Mouse (Mus musculus) embryonic facial prominence, embryonic 12.5 days (tissue): ENCODE data around the gene Fam102b. TPM values are rescaled to one million over a fixed set of nuclear protein-coding genes. Genes with fewer than 3 reads are reported as not detected.

Experiments
- ATAC-seq: fragments of 200-750 bp; cut with Nextera tagmentation; 2 replicates; pipeline ENCODE4 v1.8.0; 2017; ENCODE audit not compliant: insufficient number of reproducible peaks, insufficient read depth, low FRiP score, low TSS enrichment
- H3K27ac ChIP-seq: fragments of 300-500 bp; sonication (generic); 2 replicates; pipeline ENCODE4 v1.5.1; 2016; ENCODE audit warnings: mild to moderate bottlenecking
- H3K27me3 ChIP-seq: fragments of 300-500 bp; sonication (generic); 2 replicates; pipeline ENCODE4 v1.6.1; 2016; ENCODE audit warnings: mild to moderate bottlenecking, moderate library complexity
- H3K36me3 ChIP-seq: fragments of 300-500 bp; sonication (generic); 2 replicates; pipeline ENCODE4 v1.6.1; 2016; ENCODE audit warnings: mild to moderate bottlenecking
- H3K4me1 ChIP-seq: fragments of 300-500 bp; sonication (generic); 2 replicates; pipeline ENCODE4 v1.6.1; 2016
- H3K4me2 ChIP-seq: fragments of 300-500 bp; sonication (generic); replicated peaks from 2 replicates; pipeline ENCODE4 v1.6.1; 2016; ENCODE audit warnings: mild to moderate bottlenecking, moderate library complexity
- H3K4me3 ChIP-seq: fragments of 300-500 bp; sonication (generic); 2 replicates; pipeline ENCODE4 v1.5.1; 2016; ENCODE audit warnings: mild to moderate bottlenecking
- H3K9ac ChIP-seq: fragments of 300-500 bp; sonication (generic); 2 replicates; pipeline ENCODE4 v1.6.1; 2016; ENCODE audit warnings: mild to moderate bottlenecking, moderate library complexity
- H3K9me3 ChIP-seq: fragments of 300-500 bp; sonication (generic); 2 replicates; pipeline ENCODE4 v1.6.1; 2016; ENCODE audit warnings: mild to moderate bottlenecking, moderate library complexity
- WGBS: fragments of 180-500 bp; shearing (Covaris S2); methylation state at CpG from one replicate; pipeline ENCODE4 v1.1.7; 2016; 5-methylcytosine and 5-hydroxymethylcytosine counted together
- polyA plus RNA-seq: library from polyadenylated mRNA; unstranded; fragments of >200 nt; fragmentation: Nextera tagmentation; extraction: Ambion mirVana; gene quantifications from 2 replicates; pipeline ENCODE4 v1.2.1, GENCODE M21; 2016

Fam102b gene
- polyA plus RNA-seq, 1 experiment from 2014 or later: 11.6 TPM

GRCm38 (mm10) chr3:109008180-109008579 is 19.2 kb downstream of the Fam102b start:
- no peaks in the 10 kb centered on the region for H3K36me3 ChIP-seq
- H3K4me2 ChIP-seq: no peak overlapping the region
- no peaks in the 10 kb centered on the region for H3K27me3 ChIP-seq
- no peaks in the 10 kb centered on the region for H3K9me3 ChIP-seq
- no peak overlapping the region for H3K4me3 ChIP-seq
- no peak for ATAC-seq
- no peak overlapping the region for H3K9ac ChIP-seq
- H3K4me1 ChIP-seq: no peaks in the 10 kb centered on the region
- WGBS: 86% methylated on average over 5 of the region's 5 CpGs
- H3K27ac ChIP-seq: no peak overlapping the region

GRCm38 (mm10) chr3:109005777-109006176 is 21.6 kb downstream of the Fam102b start:
- no peak overlapping the region for H3K4me2 ChIP-seq
- 84% methylated on average over 5 of the region's 5 CpGs for WGBS
- H3K36me3 ChIP-seq: peaks cover 4% of the 10 kb centered on the region; the same call in 1 of the 2 replicates
- H3K4me3 ChIP-seq: no peak overlapping the region
- ATAC-seq: no peak
- no peaks in the 10 kb centered on the region for H3K27me3 ChIP-seq
- H3K27ac ChIP-seq: no peak overlapping the region
- no peaks in the 10 kb centered on the region for H3K9me3 ChIP-seq
- H3K4me1 ChIP-seq: no peaks in the 10 kb centered on the region
- H3K9ac ChIP-seq: no peak overlapping the region

- Histone ChIP-seq H3K27me3 (no peaks in the 10 kb centered on the region), H3K4me3 (no peak overlapping the region), H3K4me2 (no peak overlapping the region), H3K9me3 (no peaks in the 10 kb centered on the region), H3K36me3 (peaks cover 9% of the 10 kb centered on the region; the same call in 1 of the 2 replicates), H3K9ac (no peak overlapping the region), H3K4me1 (no peaks in the 10 kb centered on the region), H3K27ac (no peak overlapping the region)
- ATAC-seq: no peak
- WGBS: 86% methylated on average over 1 of the region's 1 CpGs
Observed at GRCm38 (mm10) chr3:108999173-108999572, 28.2 kb downstream of the Fam102b start.

- H3K9me3 ChIP-seq: no peaks in the 10 kb centered on the region
- H3K27ac ChIP-seq: no peak overlapping the region
- no peak overlapping the region for H3K4me2 ChIP-seq
- no peak overlapping the region for H3K4me3 ChIP-seq
- ATAC-seq: no peak
- H3K9ac ChIP-seq: no peak overlapping the region
- no peaks in the 10 kb centered on the region for H3K27me3 ChIP-seq
- 63% methylated on average over 4 of the region's 4 CpGs for WGBS
- H3K36me3 ChIP-seq: peaks cover 9% of the 10 kb centered on the region; the same call in 1 of the 2 replicates
- H3K4me1 ChIP-seq: no peaks in the 10 kb centered on the region
Observed at GRCm38 (mm10) chr3:108997762-108998161, 29.6 kb downstream of the Fam102b start.

- H3K36me3 ChIP-seq: peaks cover 9% of the 10 kb centered on the region; the same call in 1 of the 2 replicates
- ATAC-seq: no peak
- WGBS: 76% methylated on average over 11 of the region's 11 CpGs
- no peaks in the 10 kb centered on the region for H3K27me3 ChIP-seq
- no peak overlapping the region for H3K9ac ChIP-seq
- H3K4me2 ChIP-seq: no peak overlapping the region
- no peak overlapping the region for H3K27ac ChIP-seq
- no peaks in the 10 kb centered on the region for H3K4me1 ChIP-seq
- no peaks in the 10 kb centered on the region for H3K9me3 ChIP-seq
- no peak overlapping the region for H3K4me3 ChIP-seq
Observed at GRCm38 (mm10) chr3:108997284-108997683, 30.1 kb downstream of the Fam102b start.

- Histone ChIP-seq H3K27me3 (no peaks in the 10 kb centered on the region), H3K4me3 (no peak overlapping the region), H3K27ac (no peak overlapping the region), H3K36me3 (peaks cover 15% of the 10 kb centered on the region), H3K4me1 (no peaks in the 10 kb centered on the region), H3K9ac (no peak overlapping the region), H3K4me2 (no peak overlapping the region), H3K9me3 (no peaks in the 10 kb centered on the region)
- no peak for ATAC-seq
- WGBS: 81% methylated on average over 2 of the region's 2 CpGs
Observed at GRCm38 (mm10) chr3:108995379-108995778, 32.0 kb downstream of the Fam102b start.

- 89% methylated on average over 2 of the region's 2 CpGs for WGBS
- Histone ChIP-seq H3K9ac (no peak overlapping the region), H3K9me3 (no peaks in the 10 kb centered on the region), H3K27ac (no peak overlapping the region), H3K27me3 (no peaks in the 10 kb centered on the region), H3K4me3 (no peak overlapping the region), H3K4me2 (no peak overlapping the region), H3K4me1 (no peaks in the 10 kb centered on the region), H3K36me3 (peaks cover 15% of the 10 kb centered on the region)
- ATAC-seq: no peak
Observed at GRCm38 (mm10) chr3:108994477-108994876, 32.9 kb downstream of the Fam102b start.

GRCm38 (mm10) chr3:108989971-108990548 is 37.3 kb downstream of the Fam102b start:
- no peak overlapping the region for H3K4me2 ChIP-seq
- H3K9ac ChIP-seq: no peak overlapping the region
- ATAC-seq: no peak
- peaks cover 28% of the 10 kb centered on the region for H3K36me3 ChIP-seq
- no peak overlapping the region for H3K27ac ChIP-seq
- H3K27me3 ChIP-seq: no peaks in the 10 kb centered on the region
- no peak overlapping the region for H3K4me3 ChIP-seq
- WGBS: 84% methylated on average over 9 of the region's 9 CpGs
- H3K9me3 ChIP-seq: no peaks in the 10 kb centered on the region
- no peaks in the 10 kb centered on the region for H3K4me1 ChIP-seq

GRCm38 (mm10) chr3:108987009-108987659 is 40.3 kb downstream of the Fam102b start:
- WGBS: 78% methylated on average over 12 of the region's 12 CpGs
- Histone ChIP-seq H3K27me3 (no peaks in the 10 kb centered on the region), H3K4me1 (no peaks in the 10 kb centered on the region), H3K4me3 (no peak overlapping the region), H3K36me3 (peaks cover 32% of the 10 kb centered on the region), H3K4me2 (no peak overlapping the region), H3K9ac (no peak overlapping the region), H3K27ac (no peak overlapping the region), H3K9me3 (no peaks in the 10 kb centered on the region)
- no peak for ATAC-seq

GRCm38 (mm10) chr3:108986534-108986933 is 40.9 kb downstream of the Fam102b start:
- peaks cover 28% of the 10 kb centered on the region for H3K36me3 ChIP-seq
- H3K27me3 ChIP-seq: no peaks in the 10 kb centered on the region
- no peak overlapping the region for H3K9ac ChIP-seq
- no peaks in the 10 kb centered on the region for H3K4me1 ChIP-seq
- no peak overlapping the region for H3K4me2 ChIP-seq
- no peak for ATAC-seq
- 94% methylated on average over 1 of the region's 1 CpGs for WGBS
- no peak overlapping the region for H3K27ac ChIP-seq
- no peaks in the 10 kb centered on the region for H3K9me3 ChIP-seq
- no peak overlapping the region for H3K4me3 ChIP-seq

- Histone ChIP-seq H3K27ac (no peak overlapping the region), H3K4me1 (no peaks in the 10 kb centered on the region), H3K9ac (no peak overlapping the region), H3K4me2 (no peak overlapping the region), H3K4me3 (no peak overlapping the region), H3K36me3 (peaks cover 31% of the 10 kb centered on the region), H3K9me3 (no peaks in the 10 kb centered on the region), H3K27me3 (no peaks in the 10 kb centered on the region)
- ATAC-seq: no peak
- 80% methylated on average over 5 of the region's 5 CpGs for WGBS
Observed at GRCm38 (mm10) chr3:108983989-108984388, 43.4 kb downstream of the Fam102b start.

GRCm38 (mm10) chr3:108981946-108982345 is 45.5 kb downstream of the Fam102b start:
- Histone ChIP-seq H3K27me3 (no peaks in the 10 kb centered on the region), H3K36me3 (peaks cover 38% of the 10 kb centered on the region)
- WGBS: 87% methylated on average over 6 of the region's 6 CpGs

More at GRCm38 (mm10) chr3:108981946-108982345, 45.5 kb downstream of the Fam102b start:
- Histone ChIP-seq H3K4me1 (no peaks in the 10 kb centered on the region), H3K4me2 (no peak overlapping the region), H3K9me3 (no peaks in the 10 kb centered on the region), H3K27ac (no peak overlapping the region), H3K9ac (no peak overlapping the region), H3K4me3 (no peak overlapping the region)
- no peak for ATAC-seq
